Mouse (Mus musculus) lung, embryonic 16.5 days (tissue): Measurements from ENCODE around the gene Prkar1a. TPM values are rescaled to one million over a fixed set of nuclear protein-coding genes. Genes with fewer than 3 reads are reported as not detected.
"Not testable (repeated sequence)": the region's sequence is repeated elsewhere in the genome, so short reads cannot be mapped to it uniquely, and the experiment has no call there.

Source experiments
- ATAC-seq: fragments of 200-750 bp; cut with Nextera tagmentation; 2 replicates; pipeline ENCODE4 v1.8.0; 2017; ENCODE audit warnings: low read depth, mild to moderate bottlenecking, moderate library complexity
- H3K27ac ChIP-seq: fragments of 300-500 bp; sonication (generic); 2 replicates; pipeline ENCODE4 v1.5.1; 2014; ENCODE audit warnings: mild to moderate bottlenecking, control low read depth, low read length
- H3K27me3 ChIP-seq: fragments of 300-500 bp; sonication (generic); 2 replicates; pipeline ENCODE4 v1.6.1; 2014; ENCODE audit warnings: low read depth, low read length, mixed read lengths; ENCODE audit not compliant: control insufficient read depth, insufficient read depth
- H3K36me3 ChIP-seq: fragments of 300-500 bp; sonication (generic); 2 replicates; pipeline ENCODE4 v1.6.1; 2014; ENCODE audit warnings: low read length; ENCODE audit not compliant: control insufficient read depth, insufficient read depth
- H3K4me1 ChIP-seq: fragments of 300-500 bp; sonication (generic); replicated peaks from 2 replicates; pipeline ENCODE4 v1.6.1; 2014; ENCODE audit warnings: low read length, mixed read lengths; ENCODE audit not compliant: control insufficient read depth, insufficient read depth
- H3K4me2 ChIP-seq: fragments of 300-500 bp; sonication (generic); 2 replicates; pipeline ENCODE4 v1.6.1; 2014; ENCODE audit warnings: low read depth, low read length, control low read depth
- H3K4me3 ChIP-seq: fragments of 300-500 bp; sonication (generic); 2 replicates; pipeline ENCODE4 v1.5.1; 2014; ENCODE audit warnings: mild to moderate bottlenecking, low read length, control low read depth
- H3K9ac ChIP-seq: fragments of 300-500 bp; sonication (generic); 2 replicates; pipeline ENCODE4 v1.6.1; 2014; ENCODE audit warnings: low read length, control low read depth
- H3K9me3 ChIP-seq: fragments of 300-500 bp; sonication (generic); 2 replicates; pipeline ENCODE4 v1.6.1; 2016; ENCODE audit warnings: low read length; ENCODE audit not compliant: control insufficient read depth
- WGBS: fragments of 180-500 bp; shearing (Covaris S2); extraction: QIAGEN DNeasy Blood & Tissue Kit; methylation state at CpG from one replicate; pipeline ENCODE4 v1.1.7; 2014; 5-methylcytosine and 5-hydroxymethylcytosine counted together
- polyA plus RNA-seq: library from polyadenylated mRNA; unstranded; fragments of >200 nt; fragmentation: Nextera tagmentation; extraction: Ambion mirVana; gene quantifications from 2 replicates; pipeline ENCODE4 v1.2.1, GENCODE M21; 2015

Gene Prkar1a
- polyA plus RNA-seq, 1 experiment from 2014 or later: 407 TPM

- Histone ChIP-seq H3K27me3 (no peaks in the 10 kb centered on the region), H3K4me1 (peaks cover 30% of the 10 kb centered on the region), H3K9ac (no peak overlapping the region), H3K9me3 (no peaks in the 10 kb centered on the region), H3K4me3 (no peak overlapping the region), H3K4me2 (0 out of 2 replicates have a peak overlapping the region, but pooled peaks have one; percentile 1), H3K27ac (no peak overlapping the region), H3K36me3 (peaks cover 26% of the 10 kb centered on the region)
- WGBS: 59% methylated on average over 8 of the region's 8 CpGs
- no peak for ATAC-seq
Measured at GRCm38 (mm10) chr11:109653201-109653600, 4.0 kb downstream of the Prkar1a start.

GRCm38 (mm10) chr11:109654581-109654980 is 5.4 kb downstream of the Prkar1a start:
- ATAC-seq: no peak
- no peak overlapping the region for H3K4me2 ChIP-seq
- WGBS: 82% methylated on average over 6 of the region's 6 CpGs
- no peak overlapping the region for H3K27ac ChIP-seq
- H3K4me1 ChIP-seq: peaks cover 17% of the 10 kb centered on the region
- H3K9ac ChIP-seq: no peak overlapping the region
- peaks cover 30% of the 10 kb centered on the region for H3K36me3 ChIP-seq
- no peaks in the 10 kb centered on the region for H3K27me3 ChIP-seq
- H3K4me3 ChIP-seq: no peak overlapping the region
- no peaks in the 10 kb centered on the region for H3K9me3 ChIP-seq

- Histone ChIP-seq H3K27ac (no peak overlapping the region), H3K4me1 (peaks cover 12% of the 10 kb centered on the region), H3K9ac (no peak overlapping the region), H3K36me3 (peaks cover 44% of the 10 kb centered on the region), H3K27me3 (no peaks in the 10 kb centered on the region), H3K9me3 (no peaks in the 10 kb centered on the region), H3K4me2 (no peak overlapping the region), H3K4me3 (no peak overlapping the region)
- WGBS: 79% methylated on average over 7 of the region's 7 CpGs
- ATAC-seq: no peak
Measured at GRCm38 (mm10) chr11:109656232-109656631, 7.0 kb downstream of the Prkar1a start.

- not testable (repeated sequence) for H3K4me1 ChIP-seq, ATAC-seq, H3K4me3 ChIP-seq, H3K27me3 ChIP-seq, H3K9me3 ChIP-seq, H3K27ac ChIP-seq, H3K4me2 ChIP-seq, H3K9ac ChIP-seq
- 83% methylated on average over 8 of the region's 8 CpGs for WGBS
- peaks cover 65% of the 10 kb centered on the region for H3K36me3 ChIP-seq
Measured at GRCm38 (mm10) chr11:109660526-109660925, 11.3 kb downstream of the Prkar1a start.

GRCm38 (mm10) chr11:109664293-109664692 is 15.1 kb downstream of the Prkar1a start:
- H3K4me1 ChIP-seq: no peaks in the 10 kb centered on the region
- no peak overlapping the region for H3K4me3 ChIP-seq
- no peaks in the 10 kb centered on the region for H3K9me3 ChIP-seq
- H3K27ac ChIP-seq: no peak overlapping the region
- no peak overlapping the region for H3K9ac ChIP-seq
- 74% methylated on average over 13 of the region's 13 CpGs for WGBS
- no peak overlapping the region for H3K4me2 ChIP-seq
- H3K36me3 ChIP-seq: peaks cover 79% of the 10 kb centered on the region
- no peak for ATAC-seq
- H3K27me3 ChIP-seq: no peaks in the 10 kb centered on the region

GRCm38 (mm10) chr11:109665424-109665823 is 16.2 kb downstream of the Prkar1a start:
- peaks cover under 1% of the 10 kb centered on the region; the same call in 1 of the 2 replicates for H3K4me1 ChIP-seq
- H3K4me3 ChIP-seq: no peak overlapping the region
- H3K4me2 ChIP-seq: no peak overlapping the region
- no peaks in the 10 kb centered on the region for H3K27me3 ChIP-seq
- H3K36me3 ChIP-seq: peaks cover 71% of the 10 kb centered on the region
- no peaks in the 10 kb centered on the region for H3K9me3 ChIP-seq
- whole genome bisulfite sequencing: 77% methylated on average over 6 of the region's 6 CpGs
- H3K9ac ChIP-seq: no peak overlapping the region
- ATAC-seq: no peak
- no peak overlapping the region for H3K27ac ChIP-seq

GRCm38 (mm10) chr11:109666411-109666810 is 17.2 kb downstream of the Prkar1a start:
- 81% methylated on average over 13 of the region's 13 CpGs for WGBS
- Histone ChIP-seq H3K36me3 (peaks cover 66% of the 10 kb centered on the region), H3K9me3 (no peaks in the 10 kb centered on the region), H3K4me1 (peaks cover 8% of the 10 kb centered on the region), H3K9ac (no peak overlapping the region), H3K4me3 (no peak overlapping the region), H3K27me3 (no peaks in the 10 kb centered on the region), H3K4me2 (no peak overlapping the region), H3K27ac (no peak overlapping the region)
- ATAC-seq: no peak

- H3K27me3 ChIP-seq: no peaks in the 10 kb centered on the region
- H3K9me3 ChIP-seq: no peaks in the 10 kb centered on the region
- no peak overlapping the region for H3K9ac ChIP-seq
- H3K4me3 ChIP-seq: no peak overlapping the region
- peaks cover 60% of the 10 kb centered on the region for H3K36me3 ChIP-seq
- H3K4me1 ChIP-seq: peaks cover 11% of the 10 kb centered on the region
- 87% methylated on average over 19 of the region's 19 CpGs for WGBS
- no peak overlapping the region for H3K27ac ChIP-seq
- no peak for ATAC-seq
- H3K4me2 ChIP-seq: no peak overlapping the region
Measured at GRCm38 (mm10) chr11:109667371-109667770, 18.2 kb downstream of the Prkar1a start.

GRCm38 (mm10) chr11:109668115-109668725 is 19.0 kb downstream of the Prkar1a start:
- H3K4me1 ChIP-seq: peaks cover 11% of the 10 kb centered on the region
- H3K4me3 ChIP-seq: no peak overlapping the region
- H3K27me3 ChIP-seq: no peaks in the 10 kb centered on the region
- H3K9ac ChIP-seq: no peak overlapping the region
- H3K4me2 ChIP-seq: no peak overlapping the region
- H3K27ac ChIP-seq: no peak overlapping the region
- peaks cover 52% of the 10 kb centered on the region for H3K36me3 ChIP-seq
- WGBS: 74% methylated on average over 8 of the region's 8 CpGs
- H3K9me3 ChIP-seq: no peaks in the 10 kb centered on the region
- ATAC-seq: no peak
